Mouse (Mus musculus) spleen, adult 2 months (tissue): Measurements from ENCODE around the gene Tbx10.

Experiments used
- CTCF ChIP-seq: fragments of 200-500 bp; IDR thresholded peaks from 2 replicates; pipeline ENCODE4 v1.5.1; 2011; ENCODE audit warnings: mild to moderate bottlenecking, inconsistent platforms; ENCODE audit not compliant: insufficient read depth, insufficient read length, insufficient replicate concordance; ENCODE audit errors: extremely low read depth
- POLR2A ChIP-seq: fragments of 200-500 bp; IDR thresholded peaks from 2 replicates; pipeline ENCODE4 v1.6.1; 2011; ENCODE audit warnings: low read depth, low read length, inconsistent platforms

DNA sequence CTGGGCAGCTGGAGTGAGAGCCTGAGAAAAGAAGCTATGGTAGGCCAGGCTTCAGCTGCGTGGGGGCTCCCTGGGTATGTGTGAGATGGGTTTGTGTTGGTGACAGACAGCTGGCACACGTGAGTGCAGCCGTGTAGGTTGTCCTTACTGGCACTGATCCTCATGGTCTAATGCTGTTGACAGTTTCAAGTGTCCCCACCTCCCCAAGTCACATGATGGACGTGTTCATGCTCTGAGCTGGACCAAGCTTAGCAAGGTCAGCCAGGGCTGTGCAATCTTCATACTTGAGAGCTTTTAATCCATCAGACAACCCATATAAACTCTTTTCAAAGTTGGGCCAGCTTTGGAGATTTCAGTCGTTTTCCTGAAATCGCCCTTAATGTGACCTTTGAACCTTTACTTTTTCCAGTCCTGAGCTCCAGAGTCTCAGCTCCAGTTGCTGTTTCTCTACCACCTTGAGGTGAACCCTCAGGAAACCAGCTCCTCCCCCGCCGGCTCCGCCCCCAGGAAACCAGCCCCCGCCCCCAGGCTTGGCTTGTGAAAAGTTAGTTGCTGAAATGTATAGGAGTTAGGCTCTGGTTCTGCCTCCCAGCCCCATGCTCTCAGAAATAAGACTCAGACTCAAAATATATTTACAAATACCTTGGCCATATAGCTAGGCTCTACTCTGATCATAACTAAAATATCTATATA, 46.5 kb upstream of the Tbx10 start:
- TF ChIP-seq POLR2A (no peak), CTCF (no peak)
